Mouse (Mus musculus) cerebellum, adult 11-12 months (tissue): ENCODE data around the gene Mpped2.

Experiments used
- DNase-seq: peaks from one replicate; pipeline ENCODE4 v3.0.0; 2022

Mpped2 gene

GRCm38 (mm10) chr2:106747342-106747741, 54.3 kb downstream of the Mpped2 start:
- no peak for DNase-seq

DNA sequence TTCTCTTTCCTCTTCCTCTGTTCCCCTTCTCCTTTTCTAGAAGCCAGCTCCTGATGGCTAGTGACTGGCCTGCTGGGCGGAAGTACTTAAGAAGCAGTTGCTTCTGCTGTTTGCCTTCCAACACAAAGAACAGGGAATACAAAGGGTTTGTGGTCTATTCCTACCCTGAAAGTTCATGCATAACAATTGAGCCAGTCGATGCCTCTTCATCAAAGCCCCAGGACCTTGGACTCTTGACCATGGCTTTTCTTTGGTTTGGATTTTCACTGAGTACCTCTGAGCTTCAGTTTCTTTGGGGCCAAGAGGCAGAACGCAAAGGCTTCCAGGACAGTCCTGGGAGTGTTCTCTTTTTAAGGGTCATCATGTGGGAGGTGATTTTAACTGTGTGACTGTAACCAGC, 57.8 kb downstream of the Mpped2 start:
- DNase-seq, result no peak

DNA sequence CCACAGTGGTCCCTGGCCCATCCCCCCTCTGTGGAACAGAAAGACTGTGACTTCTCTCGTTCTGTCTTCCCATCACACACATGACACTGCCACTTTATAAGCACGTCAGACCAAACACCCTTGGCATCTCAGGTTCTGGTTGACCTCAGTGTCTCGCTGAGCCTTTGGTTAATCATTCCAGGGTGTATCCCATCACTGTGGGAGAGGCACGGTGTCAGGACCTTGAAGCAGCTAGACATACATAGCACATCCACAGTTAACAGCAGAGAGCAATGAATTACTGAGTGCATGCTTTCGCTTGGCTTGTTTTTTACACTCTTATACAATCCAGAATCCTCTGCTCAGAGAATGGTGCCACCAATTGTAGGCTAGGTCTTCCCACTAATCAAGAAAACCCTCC, 60.6 kb downstream of the Mpped2 start:
- DNase-seq, result no peak

DNA sequence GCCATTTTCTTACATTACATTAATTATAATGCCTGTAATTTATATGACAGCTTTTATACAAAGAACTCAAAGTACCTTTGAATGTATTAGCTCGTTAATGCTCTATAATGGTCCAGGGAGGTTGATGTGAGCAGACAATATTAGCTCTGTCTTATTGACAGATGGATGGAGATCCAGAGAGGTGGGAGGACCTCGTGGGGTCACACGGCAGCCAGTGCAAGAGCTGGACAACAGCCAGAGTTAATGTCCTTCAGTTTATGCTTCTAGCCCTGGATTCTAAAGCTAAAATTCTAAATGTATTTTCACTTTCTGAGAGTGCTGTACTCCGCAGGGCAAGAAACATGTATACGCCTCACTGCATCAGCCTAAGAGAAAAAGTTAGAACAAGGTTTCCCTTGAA, 61.6 kb downstream of the Mpped2 start:
- DNase-seq, result no peak

- DNase-seq, result no peak
These were observed 63.5 kb downstream of the Mpped2 start for GRCm38 (mm10) chr2:106756354-106757103.

DNA sequence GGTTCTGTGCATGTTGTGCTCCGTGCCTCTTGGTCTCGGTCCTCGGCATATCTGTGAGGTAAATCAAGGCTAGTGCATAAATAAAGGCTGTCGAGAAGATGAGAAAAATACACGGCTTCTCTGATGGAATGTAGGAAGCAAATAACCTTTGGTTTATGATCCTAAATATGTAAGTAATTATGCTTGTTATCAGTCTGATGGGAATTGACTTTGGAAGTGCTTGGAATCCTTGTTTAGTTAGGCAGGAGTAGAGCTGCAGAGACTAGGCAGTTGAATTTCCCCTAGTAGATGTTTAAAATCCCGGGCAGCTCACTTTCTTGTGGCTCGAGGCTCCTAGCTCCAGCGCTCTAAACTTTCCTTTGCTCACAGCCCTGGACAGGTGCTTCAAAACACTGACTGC, 69.9 kb downstream of the Mpped2 start:
- DNase-seq, result no peak

DNA sequence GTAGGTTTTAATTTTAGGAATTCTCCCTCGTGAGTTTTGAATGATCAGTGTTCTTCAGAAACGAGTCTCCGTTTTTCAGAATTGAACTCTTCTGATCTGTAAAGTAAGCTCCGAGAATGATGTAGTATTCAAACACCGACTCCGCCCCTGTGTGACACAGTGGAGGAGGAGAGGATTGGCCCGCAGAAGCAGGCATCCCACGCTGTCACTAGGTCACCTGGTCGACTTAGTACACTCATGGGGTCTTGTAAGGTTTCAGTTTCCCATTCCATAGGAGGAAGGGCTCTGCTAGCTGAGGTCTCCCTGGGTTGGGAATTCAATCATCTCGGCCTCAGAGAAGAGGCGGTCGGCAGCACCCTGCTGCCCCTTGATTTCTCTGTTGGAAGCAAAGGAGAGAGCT, 76.2 kb downstream of the Mpped2 start:
- no peak for DNase-seq

- no peak for DNase-seq
These were observed 79.6 kb downstream of the Mpped2 start for GRCm38 (mm10) chr2:106772643-106773042.

GRCm38 (mm10) chr2:106774251-106775196, 81.5 kb downstream of the Mpped2 start:
- DNase-seq, result no peak

DNA sequence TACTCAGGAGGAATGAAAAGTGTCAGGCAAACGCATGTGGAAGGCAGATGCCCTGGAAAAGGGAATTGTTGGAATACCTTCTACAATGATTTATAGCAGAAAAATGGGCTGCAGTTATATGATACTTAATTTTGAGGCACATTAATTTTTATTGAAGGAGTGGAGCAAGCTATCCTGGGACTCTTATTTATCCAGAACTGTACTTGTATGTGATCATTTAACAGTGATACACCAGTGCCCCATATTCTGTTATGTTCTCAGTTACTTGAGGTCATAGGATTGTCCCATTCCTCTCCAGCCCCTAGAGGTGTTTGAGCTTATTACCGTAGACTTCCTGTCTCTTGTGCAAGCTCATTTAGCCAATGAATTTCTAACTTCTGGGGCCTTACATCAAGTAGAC, 82.9 kb downstream of the Mpped2 start:
- DNase-seq, result no peak

DNA sequence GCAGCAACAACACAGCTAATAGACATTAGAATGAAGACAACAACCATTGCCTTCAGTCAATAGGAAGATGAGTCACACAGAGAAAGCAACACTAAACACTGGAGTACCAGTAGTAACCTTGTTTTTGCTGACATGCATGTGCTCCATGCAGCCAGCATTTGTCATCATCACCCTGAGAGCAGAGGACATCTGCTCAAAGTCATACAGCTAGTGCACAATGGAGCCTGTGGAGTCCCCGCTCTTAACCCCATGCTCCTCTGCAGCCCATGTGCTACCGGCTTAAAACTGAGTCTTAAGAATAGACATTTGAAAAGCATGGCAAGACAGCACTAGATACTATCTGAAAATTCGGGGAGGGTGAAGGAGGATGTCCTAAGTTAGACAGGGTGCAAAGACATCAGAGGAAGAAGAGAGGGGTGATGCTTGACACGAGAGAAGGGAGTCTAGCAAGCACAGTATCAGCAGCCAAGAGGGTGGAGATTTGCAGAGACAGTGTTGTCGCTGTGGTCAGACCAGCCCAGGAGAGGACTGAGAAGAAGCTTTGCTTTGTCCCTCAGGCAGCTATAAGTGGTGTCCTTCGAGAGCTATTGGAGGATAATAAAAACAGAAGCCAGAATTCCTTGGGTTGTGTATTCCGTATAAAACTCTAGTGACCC, 85.9 kb downstream of the Mpped2 start:
- no peak for DNase-seq

DNA sequence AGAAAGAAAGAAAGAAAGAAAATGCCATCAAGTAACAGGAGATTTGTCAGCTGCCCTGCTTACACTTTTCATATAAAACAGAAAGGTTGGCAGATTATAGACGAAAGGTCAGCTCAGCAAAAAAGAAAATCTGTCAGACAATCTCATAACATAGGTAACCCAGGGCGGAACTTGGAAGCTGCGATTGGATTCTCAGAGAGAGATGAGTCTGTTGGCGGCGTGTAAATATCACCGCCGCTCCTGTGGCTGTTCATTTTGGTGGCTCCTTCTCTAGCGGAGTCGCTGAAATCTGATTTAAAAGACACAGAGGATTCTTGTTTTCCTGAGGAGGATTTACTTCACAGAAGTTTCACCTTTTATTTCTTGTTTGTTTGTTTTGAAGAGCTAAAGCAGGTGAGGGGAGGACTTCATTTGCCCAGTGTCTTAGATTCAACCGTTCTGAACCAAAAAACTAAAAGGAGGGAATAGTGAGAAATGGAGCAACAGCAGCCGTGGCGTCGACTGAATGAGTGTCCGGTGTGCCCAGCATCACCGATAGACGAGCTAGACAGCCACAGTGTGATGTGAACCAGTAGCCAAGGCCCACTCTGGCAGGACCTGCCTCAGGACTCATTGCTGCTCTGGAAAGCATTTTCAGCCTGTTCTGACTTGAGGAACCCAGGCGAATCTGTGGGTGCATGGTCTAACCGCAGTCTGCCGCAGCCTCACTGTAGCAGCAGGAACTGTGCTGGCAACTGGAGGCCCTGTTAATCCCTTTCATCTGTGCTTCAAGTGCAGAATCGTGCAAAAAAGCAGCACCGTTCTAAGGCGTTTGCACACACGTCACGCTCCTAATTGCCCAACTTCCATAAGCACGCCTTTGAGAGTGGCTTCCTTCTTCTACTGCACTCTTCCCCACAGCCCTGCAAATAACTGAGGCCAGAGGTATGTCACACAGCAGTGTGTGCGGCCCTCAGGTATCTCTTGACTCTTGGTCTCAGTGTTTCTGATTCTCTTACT, 88.4 kb downstream of the Mpped2 start:
- DNase-seq, result no peak

DNA sequence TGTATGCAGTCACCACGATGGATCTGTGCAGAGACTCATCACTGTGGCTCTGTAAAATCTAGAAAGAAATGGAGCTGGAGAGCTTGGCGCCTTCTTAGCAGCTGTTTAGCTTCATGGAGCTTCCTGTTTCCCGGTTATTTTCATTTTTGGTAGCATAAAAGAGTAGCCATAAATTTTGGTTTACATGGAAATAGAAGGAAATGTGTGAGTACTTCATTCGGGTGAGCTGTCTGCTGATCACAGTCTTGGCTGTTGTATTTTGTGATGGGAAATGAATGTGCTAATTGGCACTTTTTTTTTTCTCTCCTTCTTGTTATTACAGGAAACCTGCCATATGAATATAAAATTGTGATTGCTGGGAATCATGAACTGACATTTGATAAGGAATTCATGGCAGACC, 90.2 kb downstream of the Mpped2 start:
- no peak for DNase-seq

GRCm38 (mm10) chr2:106788055-106788454, 95.0 kb downstream of the Mpped2 start:
- DNase-seq, result no peak

GRCm38 (mm10) chr2:106788573-106788972, 95.5 kb downstream of the Mpped2 start:
- no peak for DNase-seq

GRCm38 (mm10) chr2:106789694-106790328, 96.7 kb downstream of the Mpped2 start:
- DNase-seq, result no peak

DNA sequence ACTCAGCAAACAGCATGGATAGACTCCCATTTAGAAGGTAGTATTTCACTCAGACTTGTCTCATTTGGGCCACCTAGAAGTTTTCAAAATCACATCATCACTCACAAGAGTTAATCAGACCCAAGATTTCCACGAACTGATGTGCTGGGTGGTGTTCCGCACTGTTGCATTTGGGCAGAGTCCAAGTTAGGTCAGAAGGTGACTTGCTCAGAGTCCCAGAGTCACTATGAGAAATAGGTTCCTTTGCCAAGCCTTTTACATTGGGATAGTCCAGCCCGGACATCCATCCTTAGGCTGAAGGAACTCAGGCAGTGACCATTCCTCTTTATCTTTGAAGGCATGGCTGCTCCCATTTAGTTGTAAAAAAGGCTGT, 97.2 kb downstream of the Mpped2 start:
- DNase-seq, result no peak

- no peak for DNase-seq
These were observed 103.2 kb downstream of the Mpped2 start for GRCm38 (mm10) chr2:106796246-106796645.

GRCm38 (mm10) chr2:106797855-106798254, 104.8 kb downstream of the Mpped2 start:
- DNase-seq, result no peak

- no peak for DNase-seq
These were observed 105.8 kb downstream of the Mpped2 start for GRCm38 (mm10) chr2:106798824-106799223.

DNA sequence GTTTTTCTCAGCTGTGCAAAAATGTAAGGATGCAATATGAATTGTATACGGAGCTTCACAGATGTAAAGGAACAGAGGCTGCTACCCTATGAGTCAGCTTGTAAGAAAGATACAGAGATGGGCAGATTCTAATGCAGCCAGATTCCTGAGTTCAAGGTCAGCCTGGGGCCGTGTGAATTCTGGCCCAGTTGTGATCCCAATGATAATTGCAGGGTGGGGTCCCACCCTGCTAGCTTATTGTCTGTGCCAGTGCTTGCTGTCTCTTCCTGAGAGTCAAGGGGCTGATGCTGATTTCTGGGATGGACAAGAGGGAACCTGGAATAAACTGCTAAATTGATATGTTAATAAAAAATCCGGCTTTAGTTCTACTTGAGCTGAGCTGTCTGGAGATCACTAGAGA, 122.8 kb downstream of the Mpped2 start:
- no peak for DNase-seq

DNA sequence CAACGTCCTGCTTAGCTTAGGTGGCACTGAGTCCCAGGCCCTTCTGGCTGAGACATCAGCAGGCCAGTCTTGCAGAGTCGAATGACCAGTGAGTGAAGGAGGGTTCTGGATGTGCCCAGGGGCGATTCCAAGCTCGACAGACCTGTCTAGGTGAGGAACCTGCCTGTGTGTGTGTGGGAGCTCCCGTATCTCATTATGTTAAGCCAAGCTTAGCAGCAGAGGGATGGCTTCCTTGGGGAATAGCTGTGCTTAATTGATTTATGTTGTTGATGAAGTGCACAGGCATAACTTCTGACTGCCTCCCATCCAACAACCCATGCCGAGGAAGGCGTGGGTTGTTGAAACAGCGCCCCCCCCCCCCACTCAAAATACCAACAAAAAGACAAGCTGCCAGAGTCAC, 128.2 kb downstream of the Mpped2 start:
- DNase-seq, result no peak
